8 mouse cellular contexts compared by ENCODE assay signal in genomic region chr9:53537336-53537965, GRCm38 (mm10). TPM values are rescaled to one million over a fixed set of nuclear protein-coding genes. Genes with fewer than 3 reads are reported as not detected.
A peak's percentile ranks its signal among the peaks of the same experiment; 100 is the strongest.
DNase-seq lines count a peak whose midpoint lies in the region; ATAC-seq and TF ChIP-seq lines count a peak whose summit lies in the region.

No protein-coding gene starts in this region.

- under 1% methylated on average over 31 of the region's 34 CpGs for WGBS in heart, postnatal 0 days
- WGBS in liver, embryonic 12.5 days (ENCODE audit: insufficient replicate concordance), result under 1% methylated on average over 31 of the region's 34 CpGs

- no peaks in the 10 kb centered on the region for H3K27me3 ChIP-seq in C2C12 (ENCODE audit: control insufficient read depth, insufficient read depth, insufficient read length)
- no peaks in the 10 kb centered on the region for H3K27me3 ChIP-seq in heart, postnatal 0 days (ENCODE audit: control insufficient read depth, insufficient read depth, low read length)
- no peaks in the 10 kb centered on the region for H3K27me3 ChIP-seq in liver, embryonic 12.5 days (replicated peaks)

- H3K9ac ChIP-seq in heart, postnatal 0 days (replicated peaks; ENCODE audit: low read depth, low read length), result peak overlapping the region; percentile 82
- H3K9ac ChIP-seq in liver, embryonic 12.5 days, result peak overlapping the region; percentile 96

- peak overlapping the region; percentile 77 for H3K4me3 ChIP-seq in C2C12 (ENCODE audit: insufficient read depth, poor library complexity, severe bottlenecking)
- H3K4me3 ChIP-seq in heart, postnatal 0 days (ENCODE audit: low read depth, low read length), result peak overlapping the region; percentile 98
- H3K4me3 ChIP-seq in liver, embryonic 12.5 days, result peak overlapping the region; percentile 96

- H3K4me2 ChIP-seq in heart, postnatal 0 days (ENCODE audit: low read depth, low read length), result peak overlapping the region; percentile 96
- H3K4me2 ChIP-seq in liver, embryonic 12.5 days, result peak overlapping the region; percentile 87

- DNase-seq in gastrocnemius, postnatal 4 days (ENCODE audit: low spot score in 2 of 2), result peak; percentile 18 to 26
- no peak for DNase-seq in gastrocnemius, adult 18-20 months (ENCODE audit: low spot score)
- peak; percentile 17 for DNase-seq in brain, embryonic 14.5 days (ENCODE audit: low read depth)
- DNase-seq in heart, postnatal 0 days (ENCODE audit: low spot score), result peak; percentile 11
- peak; percentile 3 for DNase-seq in skeletal muscle tissue, adult 2 months (ENCODE audit: low read depth, low spot score)
- no peak for DNase-seq in thymus, adult 18-20 months

- TF ChIP-seq CTCF in C2C12 (IDR thresholded peaks at IDR 0.05; ENCODE audit: control insufficient read depth, insufficient read depth, insufficient read length), result no peak
- no peak for TF ChIP-seq CTCF in brain, embryonic 14.5 days (IDR thresholded peaks at IDR 0.05; ENCODE audit: borderline replicate concordance, extremely low read depth, insufficient read depth, insufficient read length)
- TF ChIP-seq CTCF in heart, postnatal 0 days (IDR thresholded peaks at IDR 0.05; ENCODE audit: low read depth), result no peak

- H3K27ac ChIP-seq in heart, postnatal 0 days (ENCODE audit: low read depth), result peak overlapping the region; percentile 91
- H3K27ac ChIP-seq in liver, embryonic 12.5 days, result peak overlapping the region; percentile 92

- peak overlapping the region; percentile 97 for H3ac ChIP-seq in C2C12 (ENCODE audit: control insufficient read depth, insufficient read length, low read depth)

- no peak for TF ChIP-seq POLR2A in brain, embryonic 14.5 days (IDR thresholded peaks at IDR 0.05; ENCODE audit: borderline replicate concordance, extremely low read depth, insufficient read depth, insufficient read length, poor library complexity, severe bottlenecking)

- H3K36me3 ChIP-seq in C2C12 (ENCODE audit: control insufficient read depth, insufficient read depth), result peaks cover 12% of the 10 kb centered on the region
- H3K36me3 ChIP-seq in heart, postnatal 0 days (replicated peaks; ENCODE audit: control insufficient read depth, insufficient read depth, low read length), result no peaks in the 10 kb centered on the region
- peaks cover 21% of the 10 kb centered on the region for H3K36me3 ChIP-seq in liver, embryonic 12.5 days

- peak; percentile 13; the same call in 1 of the 2 replicates for ATAC-seq in heart, postnatal 0 days (ENCODE audit: insufficient read depth, low read depth)
- no peak; the same call in 1 of the 2 replicates for ATAC-seq in liver, embryonic 12.5 days

- H3K9me3 ChIP-seq in heart, postnatal 0 days (replicated peaks; ENCODE audit: control insufficient read depth, low read length), result no peaks in the 10 kb centered on the region
- no peaks in the 10 kb centered on the region for H3K9me3 ChIP-seq in liver, embryonic 12.5 days (replicated peaks)

- H3K4me1 ChIP-seq in heart, postnatal 0 days (ENCODE audit: control insufficient read depth, insufficient read depth), result peaks cover 17% of the 10 kb centered on the region
- peaks cover 35% of the 10 kb centered on the region for H3K4me1 ChIP-seq in liver, embryonic 12.5 days

- H3K79me2 ChIP-seq in C2C12 (ENCODE audit: control insufficient read depth, insufficient read depth), result peaks cover 78% of the 10 kb centered on the region

- no peak for TF ChIP-seq EP300 in heart, postnatal 0 days (IDR thresholded peaks at IDR 0.05; ENCODE audit: low read depth)

- peaks cover 59% of the 10 kb centered on the region for H3K79me3 ChIP-seq in C2C12 (ENCODE audit: low read depth)

TF ChIP-seq in C2C12, 6 proteins besides CTCF, POLR2A, EP300 and RAD21:
- TF ChIP-seq CEBPB (IDR thresholded peaks at IDR 0.05; ENCODE audit: low read depth) (no peak), MAX (IDR thresholded peaks at IDR 0.05) (no peak), USF1 (IDR thresholded peaks at IDR 0.05; ENCODE audit: low read depth) (no peak), MYOD1 (IDR thresholded peaks at IDR 0.05; ENCODE audit: control insufficient read depth, insufficient read length, low read depth) (no peak), MYOG (IDR thresholded peaks at IDR 0.05; ENCODE audit: control insufficient read depth, extremely low read depth, insufficient read length) (no peak), FOSL1 (IDR thresholded peaks at IDR 0.05; ENCODE audit: insufficient read depth, low read length, poor library complexity, severe bottlenecking) (no peak)

RNA-seq across cellular contexts. Expression of gene Npat, which starts 0.6 kb away (rescaled TPM):
- total RNA-seq in gastrocnemius, postnatal 4 days (2021), result 10 to 100 TPM; 11.9 to 14.2 TPM
- 1 to 10 TPM; 4.7 to 5.1 TPM for total RNA-seq in gastrocnemius, adult 18-20 months (2021)
- polyA plus RNA-seq in C2C12 (2012; fragmentation: generic; extraction: Trizol), result 3.0 TPM
- polyA plus RNA-seq in brain, embryonic 14.5 days (2012; rRNA removed), result 10.5 and 10.7 TPM in 2 replicates
- total RNA-seq in heart, postnatal 0 days (2014; rRNA removed; ENCODE audit: low replicate concordance), result 5.6 and 7.5 TPM in 2 replicates
- polyA plus RNA-seq in heart, postnatal 0 days (2015; fragmentation: Nextera tagmentation; extraction: Ambion mirVana), result 5.7 TPM in 2 replicates
- polyA plus RNA-seq in liver, embryonic 12.5 days (2016; fragmentation: Nextera tagmentation; extraction: Ambion mirVana), result 12.4 and 13.8 TPM in 2 replicates

RNA-seq across cellular contexts. Expression of gene Atm, which starts 0.9 kb away (rescaled TPM):
- total RNA-seq in gastrocnemius, postnatal 4 days (2021), result 10 to 100 TPM; 15.2 to 16.6 TPM
- total RNA-seq in gastrocnemius, adult 18-20 months (2021), result 1 to 10 TPM; 5.0 to 5.5 TPM
- polyA plus RNA-seq in C2C12 (2012; fragmentation: generic; extraction: Trizol), result 3.3 TPM
- 5.9 and 12.3 TPM in 2 replicates for polyA plus RNA-seq in brain, embryonic 14.5 days (2012; rRNA removed)
- 2.9 and 5.3 TPM in 2 replicates for total RNA-seq in heart, postnatal 0 days (2014; rRNA removed; ENCODE audit: low replicate concordance)
- 2.6 and 3.9 TPM in 2 replicates for polyA plus RNA-seq in heart, postnatal 0 days (2015; fragmentation: Nextera tagmentation; extraction: Ambion mirVana)
- polyA plus RNA-seq in liver, embryonic 12.5 days (2016; fragmentation: Nextera tagmentation; extraction: Ambion mirVana), result 5.8 and 7.4 TPM in 2 replicates

Comparison
In these comparisons a context has a peak if more than half of its experiments do, and no peak if none do; other contexts are left out.
1. DNase-seq: peak in gastrocnemius, postnatal 4 days (2 of 2), brain, embryonic 14.5 days (single experiment), heart, postnatal 0 days (single experiment) and skeletal muscle tissue, adult 2 months (single experiment); none in gastrocnemius, adult 18-20 months (single experiment) and thymus, adult 18-20 months (0 of 2).
2. Peak in every context shown above with its lines, with median percentiles within 50 percentile points of each other: H3K4me3 ChIP-seq.